Mouse (Mus musculus) cerebellum, postnatal 25 days (tissue): ENCODE measurements around the gene Rnf227.

ENCODE experiments used
- DNase-seq, 2 experiments: peaks; one replicate each; pipeline ENCODE4 v3.0.0; 2021; ENCODE audit warnings: mixed read lengths in 2 of 2

The Rnf227 gene

GRCm38 (mm10) chr11:69372056-69372779 lies 32.0 kb downstream of the Rnf227 start:
- peak; percentile 90 to 93 for DNase-seq

DNA sequence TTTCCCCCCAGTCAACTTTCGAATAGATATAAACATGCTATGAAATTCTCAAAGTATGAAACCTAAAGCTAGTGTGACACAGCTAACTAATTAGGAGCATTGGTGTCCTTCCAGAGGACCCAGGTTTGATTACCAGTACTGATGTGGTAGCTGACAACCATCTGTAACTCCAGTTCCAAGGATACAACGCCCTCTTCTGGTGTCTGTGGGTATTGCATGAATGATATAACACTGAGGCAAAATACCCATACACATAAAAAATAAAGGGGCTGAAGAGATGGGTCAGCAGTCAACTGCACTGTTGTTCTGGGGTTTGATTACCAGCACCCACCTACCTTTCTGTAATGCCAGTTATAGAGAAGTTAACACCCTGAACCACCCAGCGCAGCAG lies 32.5 kb downstream of the Rnf227 start:
- DNase-seq: peak in 1 of 2 experiments; percentile 44

DNA sequence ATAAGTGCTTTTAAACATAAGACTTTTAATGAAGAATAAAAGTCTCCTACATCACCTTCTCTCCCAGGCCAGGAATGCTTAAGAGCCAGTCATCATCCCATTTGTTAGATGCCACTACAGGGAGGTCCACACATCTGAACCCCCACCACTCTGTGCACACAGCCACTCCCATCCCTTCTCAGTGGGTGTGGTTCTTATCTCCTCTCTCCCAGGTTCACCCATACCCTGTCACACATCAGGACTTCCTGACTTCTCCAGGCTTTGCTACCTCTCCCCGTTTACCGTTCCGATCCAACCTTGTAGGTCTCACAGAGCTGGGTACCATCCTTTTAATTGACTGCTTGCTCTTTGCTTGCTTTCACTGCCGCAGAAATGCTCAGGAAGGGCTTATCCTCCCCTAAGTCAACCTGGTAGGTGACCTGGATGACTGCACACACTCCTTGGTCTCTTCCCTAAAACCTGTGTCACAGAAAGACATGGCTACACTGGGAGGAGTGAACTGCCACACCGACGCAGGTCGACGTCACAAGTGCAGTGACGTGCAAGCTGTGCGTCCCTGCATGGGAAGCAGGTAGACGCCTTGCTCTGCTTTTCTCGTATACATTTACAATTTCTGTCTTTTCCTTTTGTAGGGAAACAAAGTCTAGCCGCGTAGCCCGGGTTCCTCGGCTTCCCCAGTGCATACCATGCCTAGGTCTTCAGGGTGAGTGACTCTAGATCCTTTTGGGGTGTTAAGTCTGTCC lies 33.1 kb downstream of the Rnf227 start:
- no peak for DNase-seq

- DNase-seq: no peak
Observed at GRCm38 (mm10) chr11:69375646-69376045, 35.4 kb downstream of the Rnf227 start.

DNA sequence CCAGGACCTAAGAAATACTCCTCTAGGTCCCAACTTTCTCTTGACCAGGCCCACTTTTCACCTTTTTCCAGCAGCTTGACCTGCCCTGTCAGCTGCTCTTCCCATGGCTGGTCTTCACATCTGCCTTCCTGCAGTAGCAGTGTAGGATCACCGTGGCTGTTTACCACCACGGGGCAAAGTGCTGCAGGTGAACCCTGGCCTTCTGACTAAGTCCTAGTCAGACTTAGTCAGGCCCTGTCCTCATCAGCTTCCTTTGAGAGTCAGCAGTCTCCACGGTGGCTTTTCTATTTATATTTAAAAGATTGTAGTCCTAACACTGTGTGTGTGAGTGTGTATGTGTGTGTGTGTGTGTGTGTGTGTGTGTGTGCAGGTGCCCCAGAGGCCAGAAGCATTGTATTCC lies 37.5 kb downstream of the Rnf227 start:
- no peak for DNase-seq

- DNase-seq: no peak
Observed at GRCm38 (mm10) chr11:69379600-69379999, 39.3 kb downstream of the Rnf227 start.

DNA sequence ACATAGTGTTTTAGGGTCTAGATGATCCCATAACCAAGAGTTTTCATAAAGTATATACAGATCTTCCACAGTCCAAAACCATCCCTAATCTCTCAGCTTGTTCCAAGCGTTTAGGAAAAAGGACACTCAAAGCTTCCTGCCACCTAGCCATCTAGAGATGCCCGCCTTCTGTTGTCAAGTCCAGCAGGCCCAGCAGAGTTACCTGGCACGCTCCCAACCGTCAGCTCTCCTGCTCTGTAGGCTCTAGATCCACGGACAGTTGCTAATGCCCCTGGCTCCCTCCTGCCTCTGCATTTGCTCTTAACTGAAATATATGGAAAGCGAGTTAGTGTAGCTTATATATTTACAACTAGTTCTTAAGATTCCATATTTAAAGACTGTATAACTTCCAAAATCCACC lies 41.1 kb downstream of the Rnf227 start:
- peak; percentile 81 to 90 for DNase-seq

GRCm38 (mm10) chr11:69382478-69383105 lies 42.3 kb downstream of the Rnf227 start:
- peak; percentile 47 to 55 for DNase-seq

- no peak for DNase-seq
Observed at GRCm38 (mm10) chr11:69384979-69385378, 44.7 kb downstream of the Rnf227 start.

GRCm38 (mm10) chr11:69386758-69387157 lies 46.5 kb downstream of the Rnf227 start:
- no peak for DNase-seq

DNA sequence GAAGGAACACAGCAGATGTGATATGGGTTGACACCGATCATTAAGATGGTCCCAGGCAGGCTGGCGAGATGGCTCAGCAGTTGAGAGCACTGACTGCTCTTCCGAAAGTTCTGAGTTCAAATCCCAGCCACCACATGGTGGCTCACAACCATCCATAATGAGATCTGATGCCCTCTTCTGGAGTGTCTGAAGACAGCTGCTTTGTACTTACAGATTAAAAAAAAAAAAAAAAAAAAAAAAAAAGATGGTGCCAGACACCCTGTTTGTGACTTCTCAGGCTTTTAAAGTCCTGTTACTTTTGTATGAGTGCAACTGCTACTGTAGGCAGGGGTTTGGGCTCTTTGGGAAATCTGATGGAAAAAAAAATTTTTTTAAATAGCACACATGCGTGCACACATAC lies 48.4 kb downstream of the Rnf227 start:
- no peak for DNase-seq

DNA sequence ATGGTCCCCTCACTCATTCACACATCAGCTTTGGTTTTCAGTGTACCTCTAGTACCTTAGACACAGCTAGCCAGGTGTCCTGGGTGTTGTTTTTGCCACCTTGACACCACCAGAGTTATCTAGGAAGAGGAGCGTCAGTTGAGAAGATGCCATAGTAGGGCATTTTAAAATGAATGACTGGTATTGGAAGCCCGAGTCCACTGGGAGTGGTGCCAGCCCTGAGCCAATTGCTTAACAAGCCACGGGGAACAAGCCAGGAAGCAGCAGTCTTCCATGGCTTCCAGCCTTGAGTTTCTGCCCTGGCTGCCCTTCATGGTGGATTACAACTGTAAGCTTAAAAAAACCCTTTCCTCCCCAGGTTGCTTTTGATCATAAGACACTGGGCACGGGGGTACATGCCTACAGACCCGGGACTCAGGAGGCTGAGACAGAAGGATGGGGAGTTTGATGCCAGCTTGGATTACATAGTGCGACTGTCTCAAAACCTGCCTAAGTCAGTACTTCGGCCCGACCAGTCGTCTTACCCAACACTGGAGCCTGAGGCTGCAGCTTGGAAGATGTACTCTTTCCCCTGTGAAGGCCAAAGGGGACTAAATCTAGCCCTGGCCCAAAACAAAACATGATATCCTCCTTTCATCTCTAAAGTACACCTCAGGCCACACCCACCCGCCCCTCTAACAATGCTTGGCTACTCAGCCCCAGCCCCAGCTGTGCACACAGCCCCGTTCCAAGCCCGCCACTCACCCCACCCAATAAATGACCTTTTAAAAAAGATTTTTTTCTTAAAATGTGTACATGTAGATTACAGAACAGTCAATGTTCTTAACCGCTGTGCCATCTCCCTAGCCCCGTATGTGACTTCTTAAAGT lies 49.5 kb downstream of the Rnf227 start:
- peak; percentile 52 to 75 for DNase-seq

- DNase-seq: peak; percentile 65 to 83
Observed at GRCm38 (mm10) chr11:69390400-69391034, 50.3 kb downstream of the Rnf227 start.
